Mouse (Mus musculus): ENCODE data around the gene Tcaf1. TPM values are rescaled to one million over a fixed set of nuclear protein-coding genes. Genes with fewer than 3 reads are reported as not detected.

The Tcaf1 gene
- polyA plus RNA-seq, 1 experiment: 1.2 TPM

DNA sequence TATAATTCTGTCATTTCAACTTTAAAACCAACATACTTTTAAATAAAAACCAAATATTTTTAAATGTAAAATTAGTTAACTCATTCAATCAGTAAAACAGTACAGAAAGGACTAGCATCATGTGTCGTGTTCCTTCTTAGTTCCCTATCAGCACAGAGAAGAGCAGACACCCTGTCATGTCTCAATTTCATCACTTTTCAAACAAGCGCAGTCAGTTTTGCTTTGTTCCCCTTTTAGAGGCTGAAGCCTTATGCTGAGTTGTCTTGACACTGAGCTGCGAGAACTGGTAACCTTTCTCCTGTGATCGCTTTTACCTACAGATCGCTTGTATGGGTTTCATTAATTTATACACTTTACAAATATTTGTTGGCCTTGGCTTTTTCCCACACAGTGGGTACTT, 75.5 kb downstream of the Tcaf1 start:
- Histone ChIP-seq H3K27ac (ENCODE audit: control insufficient read depth, insufficient read depth, low read depth, low read length, poor library complexity) (no peak overlapping the region), H3K4me3 (replicated peaks; ENCODE audit: control insufficient read depth, low read depth, low read length) (no peak overlapping the region), H3K4me1 (ENCODE audit: control insufficient read depth, insufficient read depth, low read length) (no peaks in the 10 kb centered on the region)
- 67% methylated on average over 5 of the region's 5 CpGs for WGBS
- TF ChIP-seq POLR2A (IDR thresholded peaks at IDR 0.05; ENCODE audit: borderline replicate concordance, control insufficient read depth, low read depth, low read length): no peak
- TF ChIP-seq CTCF (IDR thresholded peaks at IDR 0.05; ENCODE audit: control insufficient read depth, insufficient read depth, low read length): no peak

DNA sequence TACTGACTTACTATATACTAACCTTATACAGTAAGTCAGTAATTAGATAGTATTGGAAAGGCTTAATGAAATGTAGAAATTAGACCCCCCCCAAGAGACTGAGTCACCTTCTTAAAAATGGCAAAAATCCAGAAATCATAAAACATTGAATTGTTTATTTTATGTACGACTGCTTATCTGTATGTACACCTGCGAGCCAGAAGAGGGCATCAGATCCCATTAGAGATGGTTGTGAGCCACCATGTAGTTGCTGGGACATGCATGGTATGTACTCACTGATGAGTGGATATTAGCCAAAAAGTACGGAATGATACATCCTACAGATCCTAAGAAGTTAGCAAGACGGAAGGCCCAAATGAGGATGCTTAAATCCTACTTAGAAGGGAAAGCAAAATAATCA, 78.5 kb downstream of the Tcaf1 start:
- Histone ChIP-seq H3K27ac (ENCODE audit: control insufficient read depth, insufficient read depth, low read depth, low read length, poor library complexity) (no peak overlapping the region), H3K4me3 (replicated peaks; ENCODE audit: control insufficient read depth, low read depth, low read length) (no peak overlapping the region), H3K4me1 (ENCODE audit: control insufficient read depth, insufficient read depth, low read length) (no peaks in the 10 kb centered on the region)
- WGBS: 62% methylated on average over 4 of the region's 4 CpGs
- TF ChIP-seq POLR2A (IDR thresholded peaks at IDR 0.05; ENCODE audit: borderline replicate concordance, control insufficient read depth, low read depth, low read length) (no peak), CTCF (IDR thresholded peaks at IDR 0.05; ENCODE audit: control insufficient read depth, insufficient read depth, low read length) (no peak)

Other genes with a start within 250 kb of the Tcaf1 start
- gene Olfr458, start 244.9 kb downstream of the Tcaf1 start, polyA plus RNA-seq (2011; ENCODE audit: insufficient read depth, insufficient read length, low replicate concordance, missing spikeins): not detected in 2 replicates
- not detected in 2 replicates for gene Olfr457, start 233.8 kb downstream of the Tcaf1 start, polyA plus RNA-seq (2011; ENCODE audit: insufficient read depth, insufficient read length, low replicate concordance, missing spikeins)
- gene Olfr456, start 222.9 kb downstream of the Tcaf1 start, polyA plus RNA-seq (2011; ENCODE audit: insufficient read depth, insufficient read length, low replicate concordance, missing spikeins): not detected in 2 replicates
- not detected in 2 replicates for gene Olfr455, start 162.5 kb downstream of the Tcaf1 start, polyA plus RNA-seq (2011; ENCODE audit: insufficient read depth, insufficient read length, low replicate concordance, missing spikeins)
- not detected in 2 replicates for gene Tcaf3, start 112.4 kb downstream of the Tcaf1 start, polyA plus RNA-seq (2011; ENCODE audit: insufficient read depth, insufficient read length, low replicate concordance, missing spikeins)
- gene Tcaf2, start 64.8 kb downstream of the Tcaf1 start, polyA plus RNA-seq (2011; ENCODE audit: insufficient read depth, insufficient read length, low replicate concordance, missing spikeins): 1.00 TPM in 1 of 2 replicates, not detected in the other
- gene Olfr453, start 29.3 kb upstream of the Tcaf1 start, polyA plus RNA-seq (2011; ENCODE audit: insufficient read depth, insufficient read length, low replicate concordance, missing spikeins): not detected in 2 replicates
- not detected in 2 replicates for gene Olfr38, start 46.3 kb upstream of the Tcaf1 start, polyA plus RNA-seq (2011; ENCODE audit: insufficient read depth, insufficient read length, low replicate concordance, missing spikeins)
- gene Olfr452, start 75.0 kb upstream of the Tcaf1 start, polyA plus RNA-seq (2011; ENCODE audit: insufficient read depth, insufficient read length, low replicate concordance, missing spikeins): not detected in 2 replicates
- not detected in 2 replicates for gene Olfr450, start 101.9 kb upstream of the Tcaf1 start, polyA plus RNA-seq (2011; ENCODE audit: insufficient read depth, insufficient read length, low replicate concordance, missing spikeins)
- gene Olfr449, start 124.3 kb upstream of the Tcaf1 start, polyA plus RNA-seq (2011; ENCODE audit: insufficient read depth, insufficient read length, low replicate concordance, missing spikeins): not detected in 2 replicates
- gene Olfr448, start 180.4 kb upstream of the Tcaf1 start, polyA plus RNA-seq (2011; ENCODE audit: insufficient read depth, insufficient read length, low replicate concordance, missing spikeins): not detected in 2 replicates
- not detected in 2 replicates for gene Olfr447, start 198.8 kb upstream of the Tcaf1 start, polyA plus RNA-seq (2011; ENCODE audit: insufficient read depth, insufficient read length, low replicate concordance, missing spikeins)
- not detected in 2 replicates for gene Olfr446, start 211.3 kb upstream of the Tcaf1 start, polyA plus RNA-seq (2011; ENCODE audit: insufficient read depth, insufficient read length, low replicate concordance, missing spikeins)
- gene Olfr444, start 239.0 kb upstream of the Tcaf1 start, polyA plus RNA-seq (2011; ENCODE audit: insufficient read depth, insufficient read length, low replicate concordance, missing spikeins): not detected in 2 replicates

Measured in bone marrow, adult 2 months (tissue).